Comparison of ENCODE assay signal across 26 mouse cellular contexts in genomic region chr11:33226516-33226915, GRCm38 (mm10). TPM values are rescaled to one million over a fixed set of nuclear protein-coding genes. Genes with fewer than 3 reads are reported as not detected.
"Had no signal": no experiment of that assay in that cellular context is flagged by ENCODE, and none has a peak within 500 bp of the region (broad histone marks: within the 10 kb centered on the region; RNA-seq: fewer than 3 reads in every experiment).

No protein-coding gene starts in this region.

- H3K4me2 ChIP-seq: limb, embryonic 15.5 days; liver, embryonic 12.5 days; lung, embryonic 15.5 days; midbrain, embryonic 12.5 days; neural tube, embryonic 13.5 days; stomach, embryonic 15.5 days had no signal

- H3K27me3 ChIP-seq: limb, embryonic 15.5 days; liver, embryonic 12.5 days; lung, embryonic 15.5 days; midbrain, embryonic 12.5 days; neural tube, embryonic 13.5 days; stomach, embryonic 15.5 days had no signal

- H3K36me3 ChIP-seq: limb, embryonic 15.5 days; liver, embryonic 12.5 days; lung, embryonic 15.5 days; midbrain, embryonic 12.5 days; neural tube, embryonic 13.5 days; stomach, embryonic 15.5 days had no signal

- ATAC-seq: liver, embryonic 12.5 days; midbrain, embryonic 16.5 days had no signal

- H3K27ac ChIP-seq: kidney, postnatal 0 days; limb, embryonic 15.5 days; liver, embryonic 12.5 days; lung, embryonic 15.5 days; macrophage; midbrain, embryonic 12.5 days; neural tube, embryonic 13.5 days; stomach, embryonic 15.5 days had no signal

- H3K4me3 ChIP-seq: limb, embryonic 15.5 days; liver, embryonic 12.5 days; lung, embryonic 15.5 days; midbrain, embryonic 12.5 days; neural tube, embryonic 13.5 days; stomach, embryonic 15.5 days had no signal

- DNase-seq: kidney, adult 2 months; lung, postnatal 14 days; retina, postnatal 1 day; right cerebral cortex, postnatal 4 days; thymus, adult 2 months; thymus, postnatal 25 days had no signal

- H3K9me3 ChIP-seq: limb, embryonic 15.5 days; liver, embryonic 12.5 days; lung, embryonic 15.5 days; midbrain, embryonic 12.5 days; neural tube, embryonic 13.5 days; stomach, embryonic 15.5 days had no signal

- H3K9ac ChIP-seq: limb, embryonic 15.5 days; liver, embryonic 12.5 days; lung, embryonic 15.5 days; midbrain, embryonic 12.5 days; neural tube, embryonic 13.5 days; stomach, embryonic 15.5 days had no signal

- H3K4me1 ChIP-seq: midbrain, embryonic 12.5 days; stomach, embryonic 15.5 days had no signal

RNA-seq across cellular contexts. Expression of gene Tlx3, which starts 23.1 kb away (rescaled TPM):
- total RNA-seq: layer of hippocampus, adult 8-10 months; layer of hippocampus, postnatal 14 days; left cerebral cortex, adult 18-20 months; left cerebral cortex, postnatal 14 days; megakaryocyte-erythroid progenitor cell, adult 5-6 weeks had no signal
- polyA plus RNA-seq: kidney, adult 2 months; kidney, postnatal 0 days; large intestine, adult 2 months; limb, embryonic 11.5 days; limb, embryonic 15.5 days; liver, embryonic 12.5 days; liver, embryonic 16.5 days; macrophage; spleen, adult 2 months; testis, adult 2 months; urinary bladder, adult 2 months had no signal

RNA-seq across cellular contexts. Expression of gene Gm12117, which starts 50.0 kb away (rescaled TPM):
- total RNA-seq: left cerebral cortex, postnatal 14 days; megakaryocyte-erythroid progenitor cell, adult 5-6 weeks had no signal
- polyA plus RNA-seq: kidney, adult 2 months; kidney, postnatal 0 days; limb, embryonic 11.5 days; limb, embryonic 15.5 days; liver, embryonic 12.5 days; liver, embryonic 16.5 days; lung, embryonic 15.5 days; macrophage; midbrain, embryonic 16.5 days; neural tube, embryonic 13.5 days; spleen, adult 2 months; stomach, embryonic 15.5 days; testis, adult 2 months; thymus, adult 2 months; urinary bladder, adult 2 months had no signal
